Mouse (Mus musculus): ENCODE data around the gene Hibadh.

Gene Hibadh

GRCm38 (mm10) chr6:52565210-52565609, 75.0 kb downstream of the Hibadh start:
- DNase-seq, result no peak

- DNase-seq, result no peak
Observed at GRCm38 (mm10) chr6:52562994-52563393, 77.2 kb downstream of the Hibadh start.

GRCm38 (mm10) chr6:52559041-52559440, 81.1 kb downstream of the Hibadh start:
- DNase-seq, result no peak

GRCm38 (mm10) chr6:52544376-52544775, 95.8 kb downstream of the Hibadh start:
- no peak for DNase-seq

GRCm38 (mm10) chr6:52542464-52542863, 97.7 kb downstream of the Hibadh start:
- no peak for DNase-seq

GRCm38 (mm10) chr6:52539911-52540310, 100.3 kb downstream of the Hibadh start:
- DNase-seq, result no peak

GRCm38 (mm10) chr6:52535072-52535704, 105.0 kb downstream of the Hibadh start:
- no peak for DNase-seq

GRCm38 (mm10) chr6:52532144-52532492, 108.1 kb downstream of the Hibadh start:
- no peak for DNase-seq

GRCm38 (mm10) chr6:52531366-52532143, 108.6 kb downstream of the Hibadh start:
- no peak for DNase-seq

GRCm38 (mm10) chr6:52530861-52531260, 109.3 kb downstream of the Hibadh start:
- DNase-seq, result no peak

GRCm38 (mm10) chr6:52524226-52524625, 116.0 kb downstream of the Hibadh start:
- no peak for DNase-seq

- no peak for DNase-seq
Observed at GRCm38 (mm10) chr6:52518704-52519103, 121.5 kb downstream of the Hibadh start.

GRCm38 (mm10) chr6:52517272-52517671, 122.9 kb downstream of the Hibadh start:
- DNase-seq, result no peak

GRCm38 (mm10) chr6:52513876-52514405, 126.2 kb downstream of the Hibadh start:
- DNase-seq, result no peak

- no peak for DNase-seq
Observed at GRCm38 (mm10) chr6:52508789-52509188, 131.4 kb downstream of the Hibadh start.

GRCm38 (mm10) chr6:52507946-52508345, 132.2 kb downstream of the Hibadh start:
- DNase-seq, result no peak

GRCm38 (mm10) chr6:52507171-52507570, 133.0 kb downstream of the Hibadh start:
- no peak for DNase-seq

GRCm38 (mm10) chr6:52505777-52506755, 134.1 kb downstream of the Hibadh start:
- DNase-seq, result no peak

GRCm38 (mm10) chr6:52504676-52505460, 135.3 kb downstream of the Hibadh start:
- no peak for DNase-seq

- no peak for DNase-seq
Observed at GRCm38 (mm10) chr6:52502986-52503385, 137.2 kb downstream of the Hibadh start.

- no peak for DNase-seq
Observed at GRCm38 (mm10) chr6:52501479-52501878, 138.7 kb downstream of the Hibadh start.

Data from right cerebral cortex, postnatal 4 days (tissue).